Mouse (Mus musculus) skeletal muscle tissue, adult 2 months (tissue): ENCODE data around the gene 9930022D16Rik.

Source experiments
- DNase-seq: peaks from one replicate; pipeline ENCODE4 v3.0.0-alpha.2; 2012; ENCODE audit warnings: low read depth, low spot score

The 9930022D16Rik gene

DNA sequence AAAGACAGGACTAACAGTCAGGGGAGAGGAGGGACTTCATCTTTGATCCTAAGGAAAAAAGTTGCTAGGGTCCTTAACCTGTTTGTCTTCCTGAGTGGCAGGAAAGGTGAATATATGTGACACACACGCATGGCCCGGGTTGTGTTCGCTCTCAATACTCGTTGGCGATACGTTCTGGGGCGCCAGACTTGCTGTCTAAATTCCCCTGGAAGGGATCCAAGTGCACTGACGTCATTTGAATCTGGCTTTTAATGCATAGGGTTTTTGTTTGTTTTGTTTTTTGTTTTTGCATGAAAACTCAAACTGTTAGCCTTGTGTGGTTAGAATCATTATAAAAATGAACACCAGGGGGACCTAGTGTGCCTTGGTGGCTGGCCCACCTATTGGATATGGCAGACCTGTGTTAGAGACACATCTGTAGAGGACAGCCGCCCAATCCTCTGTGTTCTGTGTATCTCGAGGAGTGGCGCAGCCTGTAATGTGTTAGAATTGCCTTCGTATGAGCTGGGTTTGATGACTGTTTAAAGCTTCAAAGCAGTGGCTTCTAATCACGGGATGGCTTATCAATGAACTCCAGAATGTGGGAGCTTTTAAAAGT, 31.8 kb downstream of the 9930022D16Rik start:
- DNase-seq, result peak; percentile 37

DNA sequence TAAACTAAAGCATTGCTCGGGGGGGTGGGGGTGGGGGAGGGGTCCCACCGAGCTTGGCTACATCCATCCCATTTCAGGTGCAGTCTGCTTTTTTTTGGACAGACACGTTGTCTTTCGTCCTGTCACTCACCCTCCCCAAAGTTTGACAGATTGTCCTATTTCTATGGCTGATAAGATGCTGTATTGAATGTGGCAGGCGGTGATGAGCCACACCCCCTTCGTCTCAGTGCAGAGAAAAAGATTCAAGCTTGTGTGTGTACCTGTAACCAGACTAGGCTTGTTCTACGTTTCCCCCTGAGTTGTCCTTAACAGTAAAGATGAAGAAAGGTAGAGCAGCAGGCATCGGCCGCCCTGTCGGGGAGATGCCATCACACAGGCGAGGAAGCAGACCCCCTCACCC, 37.5 kb downstream of the 9930022D16Rik start:
- DNase-seq, result no peak

DNA sequence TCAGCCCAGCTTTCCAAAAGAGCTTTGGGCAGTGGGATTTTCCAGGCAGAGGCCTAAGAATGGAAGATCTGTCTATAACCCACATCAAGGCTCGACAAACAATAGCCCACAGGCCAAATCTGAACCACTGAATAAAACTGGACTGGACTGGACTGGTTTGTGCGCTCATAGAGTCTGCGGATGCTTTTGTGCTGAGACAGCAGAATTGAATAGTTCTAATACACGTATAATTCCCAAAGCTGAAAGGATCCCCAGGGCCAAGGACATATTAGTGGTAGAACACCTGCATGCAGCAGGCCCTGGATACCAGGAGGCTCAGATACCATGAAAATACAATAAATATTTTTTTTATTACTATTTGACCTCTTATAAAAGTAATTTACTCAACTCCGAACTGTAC, 42.5 kb downstream of the 9930022D16Rik start:
- no peak for DNase-seq

DNA sequence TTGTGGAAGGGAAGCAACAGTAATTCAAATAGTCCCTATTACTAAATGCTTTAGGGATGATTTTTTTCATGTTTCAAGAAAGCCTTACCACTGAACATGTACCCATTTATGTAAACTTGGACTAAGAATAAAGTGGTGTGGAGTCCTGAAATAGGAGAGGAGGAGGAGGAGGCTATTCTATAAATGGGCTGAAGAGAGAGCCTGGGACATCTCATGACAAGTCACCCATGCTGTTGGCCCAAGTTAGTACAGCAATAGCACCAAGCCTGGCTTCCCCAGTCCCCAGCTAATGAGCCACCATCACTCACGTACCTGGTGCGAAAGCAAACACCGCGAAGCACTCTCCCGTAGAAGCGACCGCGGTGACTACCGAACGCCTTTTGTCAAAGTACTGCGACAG, 44.4 kb downstream of the 9930022D16Rik start:
- DNase-seq, result no peak

DNA sequence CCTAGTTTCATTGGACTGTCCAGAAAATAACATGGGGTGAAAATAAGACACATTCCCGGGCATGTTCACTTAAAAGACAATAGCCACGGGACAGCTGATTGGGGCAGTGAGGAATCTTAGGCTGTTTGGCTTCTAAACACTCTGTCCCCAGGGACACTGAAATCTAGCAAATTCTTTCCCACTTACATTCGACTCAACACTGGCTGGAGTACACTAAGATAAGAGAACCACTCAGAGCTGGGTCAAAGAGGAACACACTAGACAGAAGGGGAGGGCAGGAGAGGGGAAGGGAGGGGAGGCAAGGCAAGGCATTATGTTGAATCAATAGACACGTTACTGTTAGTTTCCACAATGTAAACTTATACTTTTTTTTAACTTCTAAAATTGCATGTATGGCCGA, 46.9 kb downstream of the 9930022D16Rik start:
- no peak for DNase-seq

DNA sequence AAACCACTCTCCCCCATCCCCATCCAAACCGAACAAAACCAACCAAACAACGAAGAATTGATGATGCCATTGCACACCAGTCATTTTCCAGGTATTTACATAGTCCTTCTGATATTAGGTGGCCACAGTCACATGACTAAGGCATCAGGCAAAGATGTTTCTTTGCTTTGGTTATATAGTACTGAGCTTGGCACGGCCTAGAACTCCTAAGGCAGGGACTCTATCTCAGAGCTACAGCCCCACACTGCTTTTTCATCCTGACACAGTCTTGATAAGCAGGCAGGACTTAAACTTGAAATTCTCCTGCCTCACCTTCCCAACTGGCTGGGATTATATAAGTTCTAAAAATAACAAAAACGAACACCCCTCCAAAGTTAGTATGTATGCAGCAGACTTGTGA, 51.4 kb downstream of the 9930022D16Rik start:
- DNase-seq, result no peak

DNA sequence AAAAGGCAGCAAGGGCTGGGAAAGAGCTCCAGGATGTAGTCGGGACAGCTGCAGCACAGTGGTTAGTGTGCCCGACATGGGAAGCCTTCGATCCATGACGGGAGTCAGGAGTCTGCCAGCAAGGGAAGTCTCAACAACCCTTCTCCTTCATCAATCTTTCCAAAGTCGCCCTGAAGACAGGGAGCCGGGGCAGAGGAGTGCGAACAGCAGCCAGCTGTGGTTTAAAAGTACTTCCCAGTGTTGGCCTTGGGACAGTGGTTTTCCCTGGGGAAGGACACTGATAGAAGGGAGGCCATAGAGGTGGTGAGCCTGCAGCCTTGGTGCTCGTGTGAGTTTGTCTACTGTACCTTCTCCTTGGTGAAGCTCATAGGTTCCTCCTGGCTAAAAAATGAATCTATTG, 53.3 kb downstream of the 9930022D16Rik start:
- DNase-seq, result no peak

DNA sequence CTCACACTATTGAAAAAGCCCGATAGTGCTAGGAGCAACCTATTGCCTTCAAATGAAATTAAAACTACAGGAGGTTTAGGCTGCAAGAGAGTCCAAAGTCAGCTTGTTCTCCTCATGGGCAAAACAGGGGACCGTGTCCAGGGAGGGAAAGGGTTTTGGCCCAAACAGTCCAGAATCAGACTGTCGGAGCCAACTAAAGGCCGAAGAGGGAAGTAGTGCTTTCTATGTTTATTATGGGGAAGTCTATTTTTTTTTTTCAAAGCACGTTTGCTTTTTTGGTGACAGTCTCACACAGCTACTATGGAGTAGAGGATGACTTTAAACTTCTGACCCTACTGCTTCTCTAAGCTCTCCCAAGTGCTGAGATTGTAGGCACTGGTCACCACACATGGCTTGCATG, 54.4 kb downstream of the 9930022D16Rik start:
- no peak for DNase-seq
